Mouse (Mus musculus) T-cell, adult 2 months (primary cell): ENCODE data around the gene Zfp248.

Source experiments
- DNase-seq: peaks from one replicate; pipeline ENCODE4 v3.0.0; 2022; ENCODE audit warnings: low spot score

Zfp248 gene

DNA sequence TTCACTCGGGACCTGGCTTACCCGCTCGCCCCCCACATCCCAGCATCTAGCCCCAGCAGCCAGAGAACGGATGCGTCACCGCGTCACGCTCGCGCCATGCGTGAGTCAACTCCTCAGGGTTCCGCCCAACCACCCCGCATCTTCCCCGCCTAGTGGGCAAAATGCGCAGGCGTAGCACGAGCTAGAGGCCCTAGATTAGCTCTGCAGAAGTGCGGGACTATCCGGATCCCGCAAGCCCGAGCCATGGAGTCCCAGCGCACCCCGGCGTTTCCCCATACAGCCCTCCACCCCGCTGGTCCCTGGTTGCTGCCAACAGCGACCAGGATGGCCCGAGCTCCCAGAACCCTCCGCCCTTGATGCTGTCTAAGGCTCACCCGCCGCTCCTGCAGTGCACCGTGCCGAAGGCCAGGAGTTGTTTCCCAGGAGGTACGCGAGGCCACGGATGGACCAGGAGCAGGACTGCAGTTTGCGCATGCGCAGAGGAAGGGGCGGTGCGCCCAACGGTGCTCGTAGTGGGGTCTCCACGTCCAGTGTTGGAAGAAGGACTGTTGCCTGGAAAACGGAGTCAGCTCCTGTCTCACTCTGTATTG, at the start of gene Zfp248:
TSS of gene Zfp248 (minus strand) at position 487 of the 590 bp plus-strand sequence.
- DNase-seq = peak; percentile 86

DNA sequence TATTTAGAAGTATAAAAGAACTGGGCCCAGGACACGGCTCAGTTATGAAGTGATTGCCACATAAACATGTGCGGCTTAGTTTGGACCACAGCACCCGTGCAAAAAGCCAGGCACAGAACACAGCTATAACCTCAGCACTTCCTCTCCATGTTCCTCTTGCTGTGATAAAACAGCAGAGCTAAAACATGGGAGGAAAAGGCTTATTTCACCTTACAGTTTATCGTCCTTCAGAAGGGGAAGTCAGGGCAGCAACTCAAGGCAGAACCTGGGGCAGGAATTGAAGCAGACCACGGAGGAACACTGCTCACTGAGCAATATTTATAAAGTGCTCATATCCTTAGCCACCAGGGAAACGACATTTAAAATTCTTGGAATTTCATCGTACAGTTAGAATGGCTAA, 43.7 kb upstream of the Zfp248 start:
- DNase-seq = no peak

DNA sequence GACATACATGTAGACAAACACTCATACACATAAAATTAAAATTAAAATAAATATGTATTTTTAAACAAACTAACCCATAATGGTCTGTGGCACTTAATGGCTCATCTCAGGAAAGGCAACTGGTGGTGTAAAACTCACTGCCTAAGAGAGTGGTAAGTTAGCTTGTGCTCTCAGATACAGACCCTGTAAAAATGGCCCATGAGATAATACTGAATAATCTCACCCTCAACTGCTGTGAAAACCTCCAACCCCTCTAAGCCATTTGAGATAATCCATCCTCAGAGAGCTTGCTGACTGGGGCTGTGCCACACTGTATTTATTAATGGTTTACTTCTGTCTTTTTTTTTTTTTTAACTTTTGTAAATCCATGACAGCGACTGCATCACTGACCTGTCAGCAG, 26.8 kb upstream of the Zfp248 start:
- DNase-seq = no peak

DNA sequence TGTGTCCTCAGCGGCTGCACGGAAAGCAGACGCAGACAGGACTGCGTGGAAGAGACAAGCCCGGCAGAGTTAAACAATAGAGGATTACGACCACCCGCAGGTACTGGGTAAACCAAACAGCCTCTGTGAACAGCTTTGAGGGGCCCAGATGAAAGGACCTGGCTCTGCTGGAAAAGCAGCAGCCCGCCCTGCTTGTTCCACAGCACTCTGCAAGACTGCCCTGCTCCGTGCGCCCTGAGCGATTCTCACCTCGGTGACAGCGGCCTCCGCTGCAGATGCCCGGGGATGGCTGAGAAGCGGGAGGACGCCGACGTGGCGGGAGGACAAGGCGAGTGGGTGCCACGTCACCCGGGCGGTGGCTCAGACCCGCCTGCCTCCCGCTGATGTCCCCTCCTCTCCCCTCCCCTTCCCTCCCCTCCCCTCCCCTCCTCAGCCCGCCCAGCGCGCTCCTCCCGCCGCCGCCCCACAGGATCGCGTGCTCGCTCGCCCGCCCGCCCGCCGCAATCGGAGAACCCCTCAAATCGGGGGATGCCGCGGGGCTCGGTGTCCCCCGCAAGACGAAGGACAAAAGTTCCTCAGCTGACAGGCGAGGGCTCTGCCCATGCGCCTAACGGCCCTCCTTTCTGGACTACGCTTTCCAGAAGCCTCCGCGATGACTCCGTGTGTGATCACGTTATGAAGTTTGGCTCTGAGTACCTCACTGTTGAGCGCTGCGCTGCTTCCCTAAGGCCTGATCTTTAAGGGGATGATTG, 23.8 kb upstream of the Zfp248 start, which contains the start of gene Zfp9:
TSS of gene Zfp9 (minus strand) at position 364 of the 752 bp plus-strand sequence.
- DNase-seq = no peak

DNA sequence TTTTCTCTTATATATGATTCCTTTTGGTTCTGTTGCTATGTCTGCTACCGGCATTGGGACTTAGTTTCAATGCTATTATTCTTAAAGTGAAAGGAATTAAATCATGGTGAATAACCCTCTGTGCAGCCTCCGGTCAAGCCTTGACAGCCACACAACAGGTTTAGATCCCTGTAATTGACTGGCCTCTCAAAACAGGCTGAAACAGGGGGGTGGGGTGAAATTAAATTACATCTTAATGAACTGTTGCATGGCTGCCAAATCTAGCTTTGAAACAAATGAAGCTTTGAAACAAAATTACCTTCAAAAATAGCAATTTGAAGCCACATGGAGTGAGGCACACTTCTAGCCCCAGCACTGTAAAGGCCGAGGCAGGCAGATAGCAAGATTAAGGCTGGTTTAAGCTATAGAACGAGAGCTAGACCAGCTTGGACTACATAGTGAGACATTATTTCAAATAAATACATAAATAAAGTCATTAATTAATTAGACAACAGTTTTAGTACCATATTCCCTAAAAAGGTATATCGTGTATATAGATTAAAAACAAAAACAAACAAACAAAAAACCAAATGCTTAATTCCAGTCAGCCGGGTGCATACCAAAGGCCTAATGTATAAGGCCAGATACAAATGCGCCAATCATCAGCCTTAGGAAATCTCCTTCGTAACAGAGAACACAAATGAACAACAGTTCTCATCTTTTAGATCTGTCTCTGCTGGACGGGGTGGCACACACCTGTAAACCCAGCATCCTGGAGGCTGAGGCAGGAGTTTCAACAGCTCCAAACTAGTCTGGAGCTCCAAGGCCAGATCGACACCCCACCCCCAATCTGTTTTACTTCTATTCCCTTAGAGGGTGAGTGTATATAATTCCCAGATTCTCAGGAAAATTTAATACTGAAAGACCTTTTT, 22.8 kb upstream of the Zfp248 start:
- DNase-seq = no peak

DNA sequence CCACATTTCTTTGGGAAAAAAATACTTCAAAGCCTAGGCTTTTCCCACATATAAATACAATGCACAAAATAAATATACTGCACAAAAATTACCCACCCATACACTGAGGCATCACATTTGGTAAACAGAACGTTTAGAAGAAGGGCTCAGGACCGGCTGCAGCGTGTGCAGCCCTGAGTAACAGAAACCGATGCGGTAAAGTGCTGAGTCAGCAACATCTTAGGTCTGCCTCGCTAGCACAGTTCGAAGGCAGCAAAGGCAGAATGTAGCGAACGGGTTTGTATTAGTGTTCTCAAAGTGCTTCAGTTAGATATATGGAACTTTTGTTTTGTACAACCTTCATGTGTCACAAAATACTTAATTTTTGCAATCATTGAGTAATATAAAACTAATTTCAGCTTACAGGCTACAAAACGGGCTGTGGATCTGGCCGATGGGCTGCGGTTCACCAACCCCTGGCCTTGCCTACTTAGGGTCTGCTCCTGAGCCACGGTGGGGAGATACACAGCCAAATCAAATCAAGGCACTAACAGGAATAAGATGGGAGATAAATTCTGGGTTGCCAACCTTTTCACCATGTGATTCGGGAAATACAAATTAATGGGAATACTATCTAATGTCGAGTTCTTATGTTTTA, 6.9 kb upstream of the Zfp248 start:
- DNase-seq = no peak

DNA sequence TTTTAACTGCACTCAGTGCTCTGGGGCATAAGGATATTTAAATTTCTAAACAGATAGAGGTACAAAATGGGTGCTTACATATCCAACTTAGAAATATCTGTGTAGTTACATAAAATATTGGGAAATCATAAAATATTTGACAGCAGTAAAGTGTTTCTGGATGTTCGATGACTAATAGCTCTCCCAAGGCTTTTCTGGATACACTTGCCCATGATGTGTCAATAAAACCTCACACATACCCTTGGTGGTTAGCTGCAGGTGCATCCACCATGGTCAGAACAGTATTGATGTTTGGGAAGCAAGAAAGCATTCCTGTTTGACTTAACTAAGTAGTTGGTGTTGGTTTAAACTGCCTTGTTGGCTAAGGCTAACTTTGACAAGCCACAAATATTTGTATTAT, 2.4 kb upstream of the Zfp248 start:
- DNase-seq = no peak

DNA sequence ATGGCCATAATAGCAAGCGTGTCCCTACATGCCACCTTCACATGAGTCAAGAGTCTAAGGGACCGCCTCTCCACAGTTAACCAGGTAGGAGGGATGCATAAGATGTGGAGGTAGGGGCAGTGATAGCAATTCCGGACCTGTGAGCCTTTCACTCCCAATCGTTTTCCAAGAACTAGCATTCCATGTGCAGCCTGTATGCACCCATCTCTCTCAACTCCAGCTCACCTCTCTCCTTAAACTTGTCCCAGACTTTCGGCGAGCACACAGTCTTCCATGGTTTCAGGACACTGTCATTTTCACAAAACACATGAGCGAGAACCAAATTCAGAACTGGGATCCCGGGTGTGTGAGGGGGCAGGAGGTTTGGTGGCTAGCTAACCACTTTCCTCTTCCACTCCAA, 876 bp downstream of the Zfp248 start:
- no peak for DNase-seq

DNA sequence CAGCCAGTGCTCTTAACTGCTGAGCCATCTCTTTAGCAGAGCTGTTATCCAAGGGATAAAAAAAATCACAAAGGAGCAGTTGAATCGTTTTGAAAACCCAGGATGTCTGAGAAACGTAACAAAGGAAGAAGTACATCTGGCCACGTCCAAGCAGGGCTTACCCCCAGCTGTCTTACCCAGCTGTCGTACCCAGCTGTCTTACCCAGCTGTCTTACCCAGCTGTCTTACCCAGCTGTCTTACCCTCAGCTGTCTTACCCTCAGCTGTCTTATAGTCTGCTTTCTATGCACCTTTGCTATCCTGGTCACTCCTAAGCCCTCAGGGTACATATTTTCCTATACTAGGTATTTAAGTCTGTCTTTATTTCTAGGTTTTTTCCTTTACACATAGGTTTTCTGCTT, 23.8 kb downstream of the Zfp248 start:
- DNase-seq = no peak

DNA sequence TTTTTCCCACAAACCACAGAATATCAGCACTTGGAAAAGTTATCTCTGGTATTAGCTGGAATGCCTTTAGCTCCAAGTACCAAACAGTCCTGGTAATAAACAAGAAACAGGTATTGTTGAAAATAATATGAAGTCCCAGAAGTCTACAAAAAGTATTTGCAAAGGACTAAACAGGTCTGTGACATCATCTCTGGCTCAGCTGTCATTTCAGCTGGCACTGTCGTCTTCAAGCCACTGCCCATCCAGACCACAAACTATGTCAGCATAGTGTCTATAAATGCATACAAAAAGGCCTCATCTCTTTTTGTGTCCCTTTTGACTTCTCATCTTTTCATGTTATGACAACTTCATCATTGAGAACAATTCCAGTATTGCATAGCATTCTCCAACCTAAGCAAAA, 28.7 kb downstream of the Zfp248 start:
- no peak for DNase-seq

DNA sequence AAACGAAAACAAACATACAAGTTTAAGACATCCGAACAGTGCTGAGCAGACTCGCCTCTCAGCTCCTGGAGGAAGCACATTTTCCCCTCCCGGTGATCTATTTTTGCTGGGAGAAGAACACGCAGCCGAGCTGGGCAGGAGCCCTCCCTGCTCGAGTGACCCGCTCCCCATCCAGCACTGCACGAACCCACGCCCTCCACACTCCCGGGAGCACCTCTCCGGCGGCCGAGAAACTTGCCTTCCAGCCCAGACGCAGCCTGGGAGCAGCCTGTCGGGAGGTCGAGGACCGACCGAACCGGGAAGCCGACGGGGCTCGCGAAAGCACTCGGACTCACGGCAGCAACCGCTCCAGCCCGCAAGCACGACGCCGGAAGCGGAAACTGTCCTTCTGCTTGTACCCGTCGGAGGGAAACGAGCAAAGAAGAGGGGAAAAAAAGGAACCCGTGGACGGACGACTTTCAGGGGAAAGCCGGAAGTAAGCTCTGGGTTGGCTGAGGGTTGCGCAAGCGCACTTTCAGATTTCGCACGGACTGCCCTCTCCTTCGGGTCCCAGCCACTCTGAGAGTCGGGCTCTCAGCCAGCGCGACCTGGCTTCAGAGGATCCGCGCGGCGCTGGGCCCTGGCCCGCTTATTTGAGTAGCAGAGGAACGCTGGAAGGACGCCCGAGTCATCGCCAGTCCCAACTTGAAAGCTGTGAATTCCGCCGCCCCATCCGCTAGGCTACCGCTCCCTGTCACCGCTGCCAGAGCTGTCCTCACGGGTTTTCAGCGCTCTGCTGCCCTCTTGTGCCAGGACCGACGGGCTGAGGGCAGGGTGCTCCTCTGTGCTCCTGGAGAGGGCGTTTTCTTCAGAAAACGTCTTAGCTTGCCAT, 36.0 kb downstream of the Zfp248 start, which contains the start of gene Bms1:
TSS of gene Bms1 (minus strand) at position 425 of the 871 bp plus-strand sequence.
- peak; percentile 92 for DNase-seq

DNA sequence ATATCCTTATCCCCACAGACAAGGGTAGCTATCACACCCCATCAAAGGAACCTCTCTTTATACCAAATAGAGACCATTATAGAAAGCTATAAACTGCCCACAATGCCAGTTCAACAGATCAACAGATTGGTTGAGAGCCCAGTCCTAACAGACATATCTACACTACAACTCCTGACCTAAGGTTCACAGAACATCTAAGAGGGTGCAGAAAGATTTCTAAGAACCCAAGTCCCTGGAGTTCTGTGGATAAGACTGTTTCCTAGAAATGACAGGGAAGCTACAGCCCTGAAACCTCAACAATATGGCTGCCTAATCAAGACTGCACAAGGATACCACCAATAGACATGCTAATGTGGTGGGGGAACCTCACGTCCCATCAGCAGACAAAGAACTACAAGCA, 44.9 kb downstream of the Zfp248 start:
- no peak for DNase-seq

DNA sequence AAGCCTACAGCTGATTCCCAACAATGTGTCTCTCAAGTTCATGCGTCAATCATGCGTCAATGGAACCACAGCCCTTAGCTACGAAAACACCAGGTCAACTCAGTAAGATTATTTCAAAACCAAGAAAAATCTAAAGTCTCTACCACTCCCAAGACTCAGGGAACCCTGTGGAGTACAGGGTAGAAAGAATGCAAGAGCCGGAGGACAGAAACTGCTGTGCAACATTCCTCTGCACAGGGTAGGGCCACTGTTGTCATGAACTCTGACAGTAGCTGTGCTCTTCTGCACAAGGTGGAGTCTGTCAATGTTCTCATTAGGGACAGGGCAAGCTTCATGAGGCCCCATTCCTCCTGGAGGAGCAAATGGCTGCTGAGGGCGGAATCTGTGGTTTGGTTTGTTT, 46.8 kb downstream of the Zfp248 start:
- DNase-seq = no peak

DNA sequence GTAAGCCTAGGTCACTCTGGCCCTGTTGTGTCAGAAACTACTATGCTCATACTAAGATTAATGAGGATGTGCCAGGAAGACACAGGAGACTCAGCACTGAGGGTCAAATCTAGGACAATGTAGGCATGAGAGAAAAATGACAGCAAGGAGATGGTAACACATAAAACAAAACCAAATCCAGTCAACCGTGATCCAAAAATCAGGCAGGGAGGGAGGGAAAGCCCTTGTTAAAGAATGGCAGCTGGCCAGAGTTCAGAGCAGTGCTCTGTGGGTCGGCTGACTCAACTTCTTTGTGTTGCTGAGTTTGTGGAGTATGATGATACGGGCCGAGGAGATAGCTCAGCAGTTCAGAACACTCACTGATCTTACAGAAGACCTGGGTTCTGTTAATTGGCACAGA, 48.9 kb downstream of the Zfp248 start:
- DNase-seq = no peak

DNA sequence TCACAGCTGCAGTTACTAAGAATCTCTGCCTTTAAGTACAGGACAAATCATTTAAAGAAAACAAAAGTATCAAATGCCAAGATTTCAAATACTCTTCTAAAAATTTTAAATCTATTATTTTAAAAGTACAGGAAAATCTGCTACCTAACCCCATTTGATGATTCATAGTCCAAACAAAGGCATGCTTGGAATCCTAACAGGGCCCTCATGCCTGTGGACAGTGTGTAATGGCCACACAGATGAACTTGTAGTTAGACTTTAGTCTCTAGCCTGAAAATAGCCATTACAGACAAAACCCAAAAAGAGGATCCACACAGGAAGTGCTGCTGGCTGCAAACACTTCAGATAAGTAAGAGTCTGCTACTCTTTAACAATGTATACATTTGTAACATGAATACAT, 64.6 kb downstream of the Zfp248 start:
- DNase-seq = no peak

DNA sequence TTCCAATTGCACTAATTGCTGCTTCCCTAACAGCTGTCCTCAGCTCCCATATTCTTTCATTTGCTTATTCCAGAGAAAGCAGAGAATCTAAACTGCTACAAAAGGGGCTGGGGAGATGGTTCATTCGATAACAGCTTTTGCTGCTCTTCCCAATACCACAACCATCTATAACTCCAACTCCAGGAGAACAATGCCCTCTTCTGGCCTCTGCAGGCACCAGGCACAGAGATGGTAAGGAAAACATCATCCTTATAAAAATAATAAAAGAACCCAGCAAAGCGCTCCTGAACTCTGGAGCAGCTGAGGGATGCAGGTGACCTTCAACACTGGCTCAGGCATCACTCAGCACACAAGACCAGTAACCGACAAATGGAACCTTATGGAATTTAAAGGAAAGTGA, 69.4 kb downstream of the Zfp248 start:
- no peak for DNase-seq

DNA sequence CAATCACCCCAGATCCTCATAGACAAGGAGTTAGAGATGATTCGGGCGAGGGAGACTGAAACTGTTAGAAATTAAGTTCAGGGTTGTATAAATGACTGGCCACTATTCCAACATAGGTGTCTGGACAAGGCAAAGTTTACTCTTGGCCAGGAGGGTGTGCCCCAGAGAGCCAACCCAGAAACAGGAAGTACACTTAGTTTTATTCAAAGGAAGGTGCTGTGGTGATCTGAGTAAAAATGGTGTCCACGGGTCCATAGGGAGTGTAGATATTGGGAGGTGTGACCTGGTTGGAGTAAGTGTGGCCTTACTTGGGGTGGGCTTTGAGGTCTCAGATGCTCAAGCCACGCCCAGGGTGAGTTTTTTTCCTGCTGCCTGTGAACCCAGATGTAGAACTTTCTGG, 74.1 kb downstream of the Zfp248 start:
- no peak for DNase-seq

DNA sequence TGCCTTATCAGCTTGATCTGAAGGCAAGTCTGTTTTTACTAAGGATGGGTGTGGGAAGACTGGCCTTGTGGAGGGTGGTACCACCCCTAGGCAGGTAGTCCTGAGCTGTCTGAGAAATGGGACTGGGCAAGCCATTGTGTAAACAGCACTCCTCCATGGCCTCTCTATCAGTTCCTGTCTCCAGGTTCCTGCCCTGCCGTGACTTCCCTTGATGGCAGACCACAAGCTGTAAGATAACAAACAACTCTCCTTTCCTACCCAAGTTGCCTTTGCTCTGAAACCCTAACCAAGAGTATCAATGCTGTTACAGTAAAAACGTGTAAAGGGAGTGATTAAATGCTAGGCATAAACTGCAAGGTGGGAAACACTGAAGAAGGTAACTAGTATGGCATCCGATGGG, 74.7 kb downstream of the Zfp248 start:
- DNase-seq = no peak

DNA sequence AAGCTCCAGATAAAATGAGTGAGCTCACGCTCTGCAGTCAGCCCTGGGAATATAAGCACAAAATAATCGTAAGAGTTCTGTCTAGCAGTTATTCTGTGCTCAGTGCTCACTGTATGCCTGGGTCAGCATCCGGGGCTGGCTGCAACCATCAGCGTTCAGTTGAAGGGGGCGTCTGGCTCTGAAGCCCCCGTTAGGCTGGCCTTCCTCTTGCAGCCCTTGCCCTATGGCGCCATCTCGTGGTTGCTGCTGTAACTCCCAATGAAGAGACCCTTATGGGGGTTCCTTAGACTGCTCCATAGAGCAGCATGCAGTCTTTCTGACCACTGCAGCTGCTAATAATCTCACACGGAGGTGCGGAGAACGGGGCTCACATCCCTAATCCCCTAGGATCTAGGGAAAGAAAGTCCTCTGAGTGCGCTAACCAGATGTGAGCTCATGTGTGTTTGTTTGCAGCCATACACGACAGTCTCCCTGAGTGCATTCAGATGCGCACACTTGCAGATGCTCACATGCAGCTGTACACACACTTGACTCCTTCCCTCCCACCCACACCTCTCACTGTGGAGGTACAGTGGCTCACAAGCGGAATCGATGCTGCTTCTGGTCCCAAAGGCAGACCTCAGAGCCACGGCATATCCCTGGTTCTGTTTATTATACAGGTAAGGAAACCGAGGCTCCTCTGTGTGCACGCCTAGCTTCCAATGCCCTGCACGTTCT, 75.7 kb downstream of the Zfp248 start:
- peak; percentile 35 for DNase-seq

DNA sequence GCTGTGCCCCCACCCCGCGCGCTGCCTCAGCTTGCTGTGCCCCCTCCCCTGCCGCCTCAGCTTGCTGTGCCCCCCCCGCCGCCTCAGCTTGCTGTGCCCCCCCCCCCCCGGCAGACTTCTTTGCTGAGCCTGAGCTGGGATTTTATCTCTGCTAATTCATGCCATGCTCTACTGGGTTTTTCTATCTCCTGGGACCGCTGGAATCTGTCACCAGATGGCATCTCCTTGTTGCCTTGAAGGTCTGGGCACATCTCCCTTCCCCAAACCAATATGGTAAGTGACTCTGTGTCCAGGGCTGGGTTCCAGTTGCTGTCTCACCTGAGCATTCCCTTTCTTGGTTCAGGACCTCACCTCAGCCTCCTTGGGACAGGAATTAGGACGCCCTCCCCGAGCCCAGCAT, 77.7 kb downstream of the Zfp248 start:
- DNase-seq = no peak
